Mouse (Mus musculus): Measurements from ENCODE around the gene Ccdc40.

DNA sequence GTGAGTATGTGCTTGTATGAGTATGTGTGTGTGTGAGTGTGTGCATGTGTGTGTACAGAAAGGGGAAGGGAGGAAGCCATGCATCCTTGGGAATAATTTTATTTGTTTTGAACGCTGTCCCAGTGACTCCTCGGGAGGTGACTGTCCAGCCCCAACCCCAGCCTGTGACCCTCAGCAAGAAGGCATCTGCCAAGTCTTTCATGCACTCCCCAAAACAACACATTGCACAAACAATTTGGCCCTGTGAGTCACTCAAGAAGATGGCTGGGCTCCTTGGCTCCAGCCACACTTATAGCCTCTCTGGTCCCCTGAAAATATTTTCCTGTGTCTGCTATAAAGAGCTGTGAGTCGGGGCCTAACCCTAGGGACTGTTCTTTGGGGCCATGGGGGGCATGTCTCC lies 42.0 kb upstream of the Ccdc40 start:
- TF ChIP-seq GATA1 (IDR thresholded peaks at IDR 0.05; ENCODE audit: borderline replicate concordance, low read length): no peak
- TF ChIP-seq FLI1 (IDR thresholded peaks at IDR 0.05; ENCODE audit: low read length): no peak

Data from megakaryocyte, embryonic 14.5 days (primary cell).